Mouse (Mus musculus) adrenal gland (tissue): ENCODE data around the gene Nol11.
"Not testable (repeated sequence)": the region's sequence is repeated elsewhere in the genome, so short reads cannot be mapped to it uniquely, and the experiment has no call there.

Source experiments
- intact Hi-C: fragments of 180-260 bp; cut with DNase I; formaldehyde crosslinking; loops from one replicate; pipeline ENCODE4 v1.15.1; 2025

Nol11 gene

GRCm38 (mm10) chr11:107156977-107157642, 32.1 kb downstream of the Nol11 start:
- intact Hi-C loops = no loop called here

GRCm38 (mm10) chr11:107155292-107155691, 33.9 kb downstream of the Nol11 start:
- intact Hi-C loops = no loop called here

GRCm38 (mm10) chr11:107154431-107154830, 34.8 kb downstream of the Nol11 start:
- intact Hi-C loops = no loop called here

- intact Hi-C loops = no loop called here
These were observed 35.5 kb downstream of the Nol11 start for GRCm38 (mm10) chr11:107153645-107154044.

- intact Hi-C loops = no loop called here
These were observed 37.4 kb downstream of the Nol11 start for GRCm38 (mm10) chr11:107151809-107152208.

GRCm38 (mm10) chr11:107143956-107144355, 45.2 kb downstream of the Nol11 start:
- intact Hi-C loops = not testable (repeated sequence)

GRCm38 (mm10) chr11:107142382-107142781, 46.8 kb downstream of the Nol11 start:
- intact Hi-C loops = no loop called here

GRCm38 (mm10) chr11:107140756-107141155, 48.4 kb downstream of the Nol11 start:
- intact Hi-C loops = no loop called here

- intact Hi-C loops = no loop called here
These were observed 50.5 kb downstream of the Nol11 start for GRCm38 (mm10) chr11:107138633-107139032.

GRCm38 (mm10) chr11:107137593-107137992, 51.6 kb downstream of the Nol11 start:
- intact Hi-C loops = no loop called here

GRCm38 (mm10) chr11:107136458-107136857, 52.7 kb downstream of the Nol11 start:
- intact Hi-C loops = not testable (repeated sequence)

- intact Hi-C loops = no loop called here
These were observed 53.4 kb downstream of the Nol11 start for GRCm38 (mm10) chr11:107135741-107136140.

- intact Hi-C loops = no loop called here
These were observed 56.8 kb downstream of the Nol11 start for GRCm38 (mm10) chr11:107132426-107132825.

GRCm38 (mm10) chr11:107131749-107132421, 57.3 kb downstream of the Nol11 start, which contains the start of gene Bptf:
Bptf (minus strand) TSS chr11:107132127.
- intact Hi-C loops = loop anchor here (2.0 kb wide), 1 partner anchor 25 kb away; no protein-coding TSS in a partner anchor

GRCm38 (mm10) chr11:107130879-107131748, 58.1 kb downstream of the Nol11 start:
- intact Hi-C loops = loop anchor here (2.0 kb wide), 1 partner anchor 24 kb away; no protein-coding TSS in a partner anchor

GRCm38 (mm10) chr11:107130221-107130788, 58.9 kb downstream of the Nol11 start:
- intact Hi-C loops = loop anchor here (2.0 kb wide), 1 partner anchor 24 kb away; no protein-coding TSS in a partner anchor

GRCm38 (mm10) chr11:107129641-107130040, 59.5 kb downstream of the Nol11 start:
- intact Hi-C loops = loop anchor here (2.0 kb wide), 1 partner anchor 23 kb away; no protein-coding TSS in a partner anchor

GRCm38 (mm10) chr11:107126716-107127115, 62.5 kb downstream of the Nol11 start:
- intact Hi-C loops = not testable (repeated sequence)

- intact Hi-C loops = no loop called here
These were observed 64.2 kb downstream of the Nol11 start for GRCm38 (mm10) chr11:107125011-107125410.

GRCm38 (mm10) chr11:107124327-107124731, 64.9 kb downstream of the Nol11 start:
- intact Hi-C loops = no loop called here

- intact Hi-C loops = no loop called here
These were observed 71.4 kb downstream of the Nol11 start for GRCm38 (mm10) chr11:107117789-107118188.
